Mouse (Mus musculus): ENCODE measurements around the gene Traf5. TPM values are rescaled to one million over a fixed set of nuclear protein-coding genes. Genes with fewer than 3 reads are reported as not detected.

Traf5 gene
- polyA plus RNA-seq (2012; rRNA removed), result 3.6 and 7.3 TPM in 2 replicates

GRCm38 (mm10) chr1:192091806-192092772, at the start of gene Traf5:
Traf5 (minus strand) TSS chr1:192092559.

GRCm38 (mm10) chr1:192137926-192138910, 45.9 kb upstream of the Traf5 start, which contains the start of gene Rcor3:
Rcor3 (minus strand) TSS chr1:192138062.

GRCm38 (mm10) chr1:191977187-191977586, 115.2 kb downstream of the Traf5 start, which contains the start of gene Rd3:
Rd3 (plus strand) TSS chr1:191977370.

Other genes with a start within 250 kb of the Traf5 start
- gene Slc30a1, start 185.8 kb downstream of the Traf5 start, polyA plus RNA-seq (2012; rRNA removed), result 8.7 and 9.0 TPM in 2 replicates
- gene Rd3, start 115.2 kb downstream of the Traf5 start, polyA plus RNA-seq (2012; rRNA removed), result 2.0 and 2.4 TPM in 2 replicates
- gene Rcor3, start 45.5 kb upstream of the Traf5 start, polyA plus RNA-seq (2012; rRNA removed), result 39.8 and 42.8 TPM in 2 replicates
- gene Kcnh1, start 98.2 kb upstream of the Traf5 start, polyA plus RNA-seq (2012; rRNA removed), result 1.9 and 2.3 TPM in 2 replicates